Mouse (Mus musculus) C2C12 (cell line): ENCODE data around the gene Litaf. TPM values are rescaled to one million over a fixed set of nuclear protein-coding genes. Genes with fewer than 3 reads are reported as not detected.
"Not testable (repeated sequence)": the region's sequence is repeated elsewhere in the genome, so short reads cannot be mapped to it uniquely, and the experiment has no call there.

Source experiments
- H3K27me3 ChIP-seq: one replicate; pipeline ENCODE4 v1.6.1; 2011; ENCODE audit not compliant: control insufficient read depth, insufficient read depth, insufficient read length
- H3K36me3 ChIP-seq: one replicate; pipeline ENCODE4 v1.6.1; 2011; ENCODE audit not compliant: control insufficient read depth, insufficient read depth
- H3K4me3 ChIP-seq: one replicate; pipeline ENCODE4 v1.5.1; 2011; ENCODE audit warnings: mild to moderate bottlenecking, control low read depth; ENCODE audit not compliant: poor library complexity, insufficient read depth, severe bottlenecking
- H3K79me2 ChIP-seq: one replicate; pipeline ENCODE4 v1.6.1; 2011; ENCODE audit not compliant: control insufficient read depth, insufficient read depth
- H3K79me3 ChIP-seq: one replicate; pipeline ENCODE4 v1.6.1; 2011; ENCODE audit warnings: low read depth, control low read depth
- H3ac ChIP-seq: one replicate; pipeline ENCODE3; 2011; ENCODE audit warnings: low read depth; ENCODE audit not compliant: control insufficient read depth, insufficient read length
- CEBPB ChIP-seq: IDR thresholded peaks from one replicate; pipeline ENCODE4 v1.6.1; 2011; ENCODE audit warnings: low read depth, mild to moderate bottlenecking, control low read depth, moderate library complexity
- CTCF ChIP-seq: IDR thresholded peaks from one replicate; pipeline ENCODE4 v1.5.1; 2011; ENCODE audit not compliant: control insufficient read depth, insufficient read depth, insufficient read length
- FOSL1 ChIP-seq: IDR thresholded peaks from one replicate; pipeline ENCODE4 v1.8.0; 2011; ENCODE audit warnings: mild to moderate bottlenecking, low read length; ENCODE audit not compliant: poor library complexity, insufficient read depth, severe bottlenecking
- MAX ChIP-seq: IDR thresholded peaks from one replicate; pipeline ENCODE4 v1.6.1; 2011; ENCODE audit warnings: mild to moderate bottlenecking, control low read depth
- MYOD1 ChIP-seq: IDR thresholded peaks from one replicate; pipeline ENCODE4 v1.6.1; 2011; ENCODE audit warnings: low read depth; ENCODE audit not compliant: control insufficient read depth, insufficient read length
- MYOG ChIP-seq: IDR thresholded peaks from one replicate; pipeline ENCODE4 v1.6.1; 2011; ENCODE audit not compliant: control insufficient read depth, insufficient read length; ENCODE audit errors: extremely low read depth
- USF1 ChIP-seq: IDR thresholded peaks from one replicate; pipeline ENCODE4 v1.6.1; 2011; ENCODE audit warnings: low read depth, mild to moderate bottlenecking, control low read depth, moderate library complexity
- polyA plus RNA-seq: library from polyadenylated mRNA; unstranded; fragments of >200 nt; fragmentation: generic; extraction: Trizol; gene quantifications from one replicate; pipeline ENCODE4 v1.2.1, GENCODE M21; 2012; ENCODE audit warnings: missing spikeins

The Litaf gene
- polyA plus RNA-seq, 1 experiment, result 116 TPM

DNA sequence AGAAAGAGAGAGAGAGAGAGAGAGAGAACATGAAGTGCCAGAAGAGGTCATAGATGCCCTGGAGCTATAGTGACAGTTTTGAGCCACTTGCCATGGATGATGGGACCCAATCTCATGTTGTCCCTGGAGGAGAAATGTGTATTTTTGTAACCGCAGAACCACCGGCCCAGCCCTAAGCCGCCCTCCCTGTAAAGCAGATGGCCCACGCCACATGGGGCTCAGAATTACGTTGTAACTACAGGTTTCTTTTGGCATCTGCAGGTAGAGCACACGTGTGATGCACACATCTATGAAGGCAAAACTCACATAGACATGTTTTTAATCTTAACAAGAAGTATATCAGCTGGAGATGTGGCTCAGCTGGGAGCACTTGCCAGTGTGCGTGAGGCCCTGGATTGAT, 98.2 kb downstream of the Litaf start:
- Histone ChIP-seq H3K4me3 (no peak overlapping the region), H3K79me3 (peaks cover 53% of the 10 kb centered on the region), H3K27me3 (no peaks in the 10 kb centered on the region), H3K36me3 (peaks cover 28% of the 10 kb centered on the region), H3K79me2 (peaks cover 70% of the 10 kb centered on the region), H3ac (no peak overlapping the region)
- TF ChIP-seq MYOD1 (no peak), CTCF (no peak), FOSL1 (no peak), MYOG (no peak), MAX (no peak), CEBPB (no peak), USF1 (no peak)

DNA sequence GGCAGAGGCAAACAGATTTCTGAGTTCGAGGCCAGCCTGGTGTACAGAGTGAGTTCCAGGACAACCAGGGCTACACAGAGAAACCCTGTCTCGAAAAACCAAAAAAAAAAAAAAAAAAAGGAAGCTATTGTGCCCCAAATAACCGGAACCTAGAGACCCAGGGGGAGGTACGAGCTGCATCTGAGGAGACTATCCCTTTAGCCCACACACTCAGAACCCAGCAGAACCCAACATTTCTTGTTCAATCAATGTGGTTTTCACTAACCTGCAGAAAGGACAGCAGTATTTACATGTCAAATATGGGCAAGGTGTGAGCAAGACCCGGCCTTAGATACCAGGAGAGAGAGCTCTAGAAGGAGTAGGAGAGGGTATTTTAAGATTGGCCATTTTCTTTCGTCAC, 98.9 kb downstream of the Litaf start:
- Histone ChIP-seq H3K36me3 (peaks cover 35% of the 10 kb centered on the region), H3ac (no peak overlapping the region), H3K4me3 (no peak overlapping the region), H3K79me2 (peaks cover 62% of the 10 kb centered on the region), H3K79me3 (peaks cover 47% of the 10 kb centered on the region), H3K27me3 (no peaks in the 10 kb centered on the region)
- TF ChIP-seq FOSL1 (no peak), CEBPB (no peak), MAX (no peak), USF1 (no peak), MYOG (no peak), CTCF (no peak), MYOD1 (no peak)

DNA sequence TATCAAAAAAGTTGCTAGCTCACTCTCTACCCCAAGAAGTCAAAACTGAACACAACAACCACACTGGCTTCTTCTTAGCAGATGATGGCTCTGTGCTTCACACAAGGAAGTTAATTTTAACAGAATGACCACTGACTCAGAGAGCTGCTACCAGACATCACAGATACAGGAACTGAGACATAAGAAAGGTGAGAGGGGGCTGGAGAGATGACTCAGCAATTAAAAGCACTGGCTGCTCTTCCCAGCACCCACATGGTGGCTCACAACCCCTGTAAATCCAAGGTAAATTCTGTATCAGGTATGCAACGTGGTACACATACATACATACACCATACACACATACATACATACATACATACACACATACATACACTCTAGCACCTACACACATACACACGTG, 100.9 kb downstream of the Litaf start:
- no peaks in the 10 kb centered on the region for H3K27me3 ChIP-seq
- H3K79me3 ChIP-seq, result peaks cover 27% of the 10 kb centered on the region
- H3K36me3 ChIP-seq, result peaks cover 51% of the 10 kb centered on the region
- TF ChIP-seq MYOD1 (no peak), CEBPB (no peak), MYOG (no peak), CTCF (no peak), MAX (no peak), USF1 (no peak), FOSL1 (no peak)
- no peak overlapping the region for H3ac ChIP-seq
- peaks cover 42% of the 10 kb centered on the region for H3K79me2 ChIP-seq
- no peak overlapping the region for H3K4me3 ChIP-seq

DNA sequence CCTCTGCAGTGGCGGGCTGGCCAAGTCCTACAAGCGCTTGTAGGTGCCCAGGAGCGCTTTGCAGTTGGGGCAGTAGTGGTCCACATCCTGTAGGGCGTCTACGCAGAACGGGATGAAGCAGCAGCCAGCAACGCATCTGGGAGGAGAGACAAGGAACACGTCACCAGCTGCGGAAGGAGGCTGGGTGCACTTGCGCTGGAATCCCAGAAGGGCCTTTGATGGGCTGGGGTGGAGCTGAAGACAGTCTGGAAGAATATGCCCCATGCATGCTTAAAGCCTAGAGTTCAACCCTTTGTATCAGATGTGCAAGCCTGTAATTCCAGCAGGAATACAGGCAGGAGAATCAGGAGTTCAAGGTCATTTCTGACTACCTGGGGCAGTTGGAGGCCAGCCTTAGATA, 105.0 kb downstream of the Litaf start:
- Histone ChIP-seq H3ac (no peak overlapping the region), H3K79me2 (peaks cover 1% of the 10 kb centered on the region), H3K36me3 (peaks cover 73% of the 10 kb centered on the region), H3K4me3 (no peak overlapping the region), H3K79me3 (no peaks in the 10 kb centered on the region), H3K27me3 (no peaks in the 10 kb centered on the region)
- TF ChIP-seq USF1, result no peak
- no peak for TF ChIP-seq MYOD1
- TF ChIP-seq MAX, result no peak
- TF ChIP-seq FOSL1, result no peak
- no peak for TF ChIP-seq CTCF
- TF ChIP-seq CEBPB, result no peak
- TF ChIP-seq MYOG, result no peak

DNA sequence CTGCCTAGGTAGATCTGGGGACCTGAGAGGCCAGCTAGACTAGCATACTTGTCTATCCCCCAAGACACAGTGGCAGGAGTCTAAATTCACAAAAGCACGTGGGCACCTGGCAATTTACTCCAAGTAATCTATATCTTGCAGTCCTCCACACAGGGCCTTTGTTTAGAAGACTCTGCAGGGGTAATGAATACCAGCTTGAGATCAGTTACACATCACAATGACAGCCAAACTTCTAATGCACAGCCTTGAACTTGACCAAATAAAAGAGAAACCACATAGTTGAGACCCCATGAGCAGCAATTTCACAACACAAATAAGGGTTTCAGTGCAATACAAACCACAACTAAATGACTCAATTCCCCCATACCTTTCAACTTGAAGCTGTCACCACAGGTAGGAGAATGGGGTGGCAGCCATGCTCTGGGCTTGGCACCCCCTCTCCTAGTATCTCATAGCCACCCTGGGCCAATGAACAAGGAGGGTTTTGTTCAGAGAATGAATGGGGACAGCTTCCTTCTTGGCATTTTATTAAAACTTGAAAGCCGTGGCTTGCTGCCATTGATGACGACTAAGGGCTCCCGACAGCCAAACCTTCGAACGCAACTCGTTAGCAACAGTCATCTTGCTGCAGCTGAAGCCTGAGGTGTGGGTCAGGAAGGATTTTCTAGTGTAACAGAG, 107.1 kb downstream of the Litaf start:
- H3K4me3 ChIP-seq, result no peak overlapping the region
- no peaks in the 10 kb centered on the region for H3K79me2 ChIP-seq
- H3K36me3 ChIP-seq, result peaks cover 65% of the 10 kb centered on the region
- no peaks in the 10 kb centered on the region for H3K27me3 ChIP-seq
- TF ChIP-seq USF1 (no peak), CTCF (no peak), MYOD1 (no peak), CEBPB (no peak), FOSL1 (no peak), MYOG (no peak), MAX (no peak)
- H3ac ChIP-seq, result no peak overlapping the region
- H3K79me3 ChIP-seq, result no peaks in the 10 kb centered on the region

DNA sequence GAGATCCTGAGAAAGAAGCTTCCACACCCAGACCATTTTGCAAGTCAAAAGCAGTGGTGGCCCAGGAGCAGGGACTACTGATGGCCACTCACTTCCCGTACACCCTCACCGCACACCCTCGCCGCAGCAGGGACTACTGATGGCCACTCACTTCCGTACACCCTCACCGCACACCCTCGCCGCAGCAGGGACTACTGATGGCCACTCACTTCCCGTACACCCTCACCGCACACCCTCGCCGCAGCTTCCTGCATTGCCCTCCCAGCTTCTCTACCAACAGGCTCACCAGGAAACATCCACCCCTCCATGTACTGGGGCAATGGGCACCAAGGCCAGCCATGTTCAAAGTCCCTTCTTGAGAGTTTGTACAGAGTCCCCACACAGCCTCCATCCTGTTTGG, 107.7 kb downstream of the Litaf start:
- not testable (repeated sequence) for H3K4me3 ChIP-seq, H3ac ChIP-seq, H3K79me3 ChIP-seq, H3K27me3 ChIP-seq, H3K79me2 ChIP-seq
- peaks cover 59% of the 10 kb centered on the region for H3K36me3 ChIP-seq
